Mouse (Mus musculus) urinary bladder, adult 18-20 months (tissue): ENCODE data around the gene 4932438H23Rik.
"Not testable (repeated sequence)": the region's sequence is repeated elsewhere in the genome, so short reads cannot be mapped to it uniquely, and the experiment has no call there.

Experiments used
- DNase-seq, 2 experiments: peaks; one replicate each; pipeline ENCODE4 v3.0.0; 2022; ENCODE audit warnings: low spot score in 2 of 2, mixed read lengths in 2 of 2

4932438H23Rik gene

GRCm38 (mm10) chr16:91099444-91100065 lies 4.6 kb upstream of the 4932438H23Rik start:
- DNase-seq: no peak

- DNase-seq: no peak
These were observed 2.9 kb upstream of the 4932438H23Rik start for GRCm38 (mm10) chr16:91097858-91098257.

GRCm38 (mm10) chr16:91096984-91097506 lies 2.1 kb upstream of the 4932438H23Rik start:
- no peak for DNase-seq

- no peak for DNase-seq
These were observed 1.1 kb upstream of the 4932438H23Rik start for GRCm38 (mm10) chr16:91096016-91096415.

- no peak for DNase-seq
These were observed 8.1 kb downstream of the 4932438H23Rik start for GRCm38 (mm10) chr16:91086642-91087306.

GRCm38 (mm10) chr16:91085239-91085825 lies 9.6 kb downstream of the 4932438H23Rik start:
- DNase-seq: no peak

GRCm38 (mm10) chr16:91084307-91085238 lies 10.3 kb downstream of the 4932438H23Rik start:
- no peak for DNase-seq

GRCm38 (mm10) chr16:91083002-91083646 lies 11.8 kb downstream of the 4932438H23Rik start:
- no peak for DNase-seq

GRCm38 (mm10) chr16:91081508-91081907 lies 13.4 kb downstream of the 4932438H23Rik start:
- DNase-seq: peak; percentile 28 to 44

- DNase-seq: no peak
These were observed 18.7 kb downstream of the 4932438H23Rik start for GRCm38 (mm10) chr16:91076180-91076579.

GRCm38 (mm10) chr16:91075423-91075822 lies 19.5 kb downstream of the 4932438H23Rik start:
- not testable (repeated sequence) for DNase-seq

GRCm38 (mm10) chr16:91073163-91073892 lies 21.6 kb downstream of the 4932438H23Rik start:
- DNase-seq: peak; percentile 63 to 80

- DNase-seq: no peak
These were observed 22.7 kb downstream of the 4932438H23Rik start for GRCm38 (mm10) chr16:91072256-91072655.

GRCm38 (mm10) chr16:91068969-91069368 lies 26.0 kb downstream of the 4932438H23Rik start:
- DNase-seq: no peak

GRCm38 (mm10) chr16:91067122-91067521 lies 27.8 kb downstream of the 4932438H23Rik start:
- DNase-seq: no peak

GRCm38 (mm10) chr16:91064583-91065365 lies 30.1 kb downstream of the 4932438H23Rik start:
- DNase-seq: no peak

- DNase-seq: no peak
These were observed 31.1 kb downstream of the 4932438H23Rik start for GRCm38 (mm10) chr16:91063786-91064185.

- no peak for DNase-seq
These were observed 33.2 kb downstream of the 4932438H23Rik start for GRCm38 (mm10) chr16:91061531-91062318.

- DNase-seq: no peak
These were observed 37.2 kb downstream of the 4932438H23Rik start for GRCm38 (mm10) chr16:91057741-91058140.
